Mouse (Mus musculus): ENCODE results near the gene Adgrg7. TPM values are rescaled to one million over a fixed set of nuclear protein-coding genes. Genes with fewer than 3 reads are reported as not detected.

Gene Adgrg7
- polyA plus RNA-seq, 1 experiment from 2014 or later = not detected

GRCm38 (mm10) chr16:56785943-56786342, 9.7 kb downstream of the Adgrg7 start:
- H3K4me3 ChIP-seq (replicated peaks) = no peak overlapping the region

GRCm38 (mm10) chr16:56771163-56772105, 24.2 kb downstream of the Adgrg7 start:
- H3K9me3 ChIP-seq (replicated peaks) = no peaks in the 10 kb centered on the region
- 27% methylated on average over 10 of the region's 10 CpGs for WGBS (ENCODE audit: insufficient replicate concordance)
- no peaks in the 10 kb centered on the region for H3K36me3 ChIP-seq (replicated peaks)
- H3K27ac ChIP-seq (replicated peaks) = no peak overlapping the region
- ATAC-seq (ENCODE audit: insufficient read depth) = no peak
- no peaks in the 10 kb centered on the region for H3K4me1 ChIP-seq (replicated peaks)
- no peak overlapping the region for H3K4me3 ChIP-seq (replicated peaks)
- H3K9ac ChIP-seq = no peak overlapping the region
- H3K4me2 ChIP-seq = no peak overlapping the region
- no peaks in the 10 kb centered on the region for H3K27me3 ChIP-seq

More at GRCm38 (mm10) chr16:56785943-56786342, 9.7 kb downstream of the Adgrg7 start:
- Histone ChIP-seq H3K9ac (no peak overlapping the region), H3K36me3 (replicated peaks) (no peaks in the 10 kb centered on the region), H3K27ac (replicated peaks) (no peak overlapping the region), H3K4me1 (replicated peaks) (no peaks in the 10 kb centered on the region), H3K27me3 (no peaks in the 10 kb centered on the region), H3K4me2 (no peak overlapping the region), H3K9me3 (replicated peaks) (no peaks in the 10 kb centered on the region)
- no peak for ATAC-seq (ENCODE audit: insufficient read depth)
- 56% methylated on average over 2 of the region's 2 CpGs for WGBS (ENCODE audit: insufficient replicate concordance)

GRCm38 (mm10) chr16:56729060-56729459, 66.6 kb downstream of the Adgrg7 start:
- WGBS (ENCODE audit: insufficient replicate concordance) = 22% methylated on average over 1 of the region's 1 CpGs
- H3K36me3 ChIP-seq (replicated peaks) = no peaks in the 10 kb centered on the region

GRCm38 (mm10) chr16:56724927-56725326, 70.7 kb downstream of the Adgrg7 start:
- Histone ChIP-seq H3K27ac (replicated peaks) (no peak overlapping the region), H3K4me2 (no peak overlapping the region), H3K9me3 (replicated peaks) (no peaks in the 10 kb centered on the region), H3K36me3 (replicated peaks) (no peaks in the 10 kb centered on the region), H3K4me1 (replicated peaks) (peaks cover 20% of the 10 kb centered on the region), H3K9ac (no peak overlapping the region), H3K4me3 (replicated peaks) (no peak overlapping the region), H3K27me3 (no peaks in the 10 kb centered on the region)
- WGBS (ENCODE audit: insufficient replicate concordance) = 76% methylated on average over 10 of the region's 10 CpGs
- no peak for ATAC-seq (ENCODE audit: insufficient read depth)

More at GRCm38 (mm10) chr16:56729060-56729459, 66.6 kb downstream of the Adgrg7 start:
- Histone ChIP-seq H3K27me3 (no peaks in the 10 kb centered on the region), H3K9ac (no peak overlapping the region), H3K4me3 (replicated peaks) (no peak overlapping the region), H3K9me3 (replicated peaks) (no peaks in the 10 kb centered on the region), H3K4me2 (no peak overlapping the region), H3K27ac (replicated peaks) (no peak overlapping the region), H3K4me1 (replicated peaks) (no peaks in the 10 kb centered on the region)
- no peak for ATAC-seq (ENCODE audit: insufficient read depth)

GRCm38 (mm10) chr16:56722357-56722756, 73.3 kb downstream of the Adgrg7 start:
- Histone ChIP-seq H3K9me3 (replicated peaks) (no peaks in the 10 kb centered on the region), H3K27me3 (no peaks in the 10 kb centered on the region), H3K9ac (no peak overlapping the region), H3K4me1 (replicated peaks) (peaks cover 39% of the 10 kb centered on the region), H3K4me3 (replicated peaks) (no peak overlapping the region), H3K27ac (replicated peaks) (no peak overlapping the region), H3K4me2 (no peak overlapping the region), H3K36me3 (replicated peaks) (no peaks in the 10 kb centered on the region)
- ATAC-seq (ENCODE audit: insufficient read depth) = no peak
- 42% methylated on average over 4 of the region's 4 CpGs for WGBS (ENCODE audit: insufficient replicate concordance)

GRCm38 (mm10) chr16:56719031-56719430, 76.6 kb downstream of the Adgrg7 start:
- Histone ChIP-seq H3K4me3 (replicated peaks) (peak overlapping the region; percentile 15; the same call in 1 of the 2 replicates), H3K9me3 (replicated peaks) (no peaks in the 10 kb centered on the region), H3K36me3 (replicated peaks) (no peaks in the 10 kb centered on the region), H3K9ac (no peak overlapping the region), H3K4me2 (peak overlapping the region; percentile 85), H3K4me1 (replicated peaks) (peaks cover 56% of the 10 kb centered on the region), H3K27me3 (no peaks in the 10 kb centered on the region), H3K27ac (replicated peaks) (peak overlapping the region; percentile 97)
- peak; percentile 50 for ATAC-seq (ENCODE audit: insufficient read depth)

- H3K4me1 ChIP-seq (replicated peaks) = peaks cover 56% of the 10 kb centered on the region
These were observed 78.1 kb downstream of the Adgrg7 start, which contains the start of gene Tfg for GRCm38 (mm10) chr16:56717224-56718200. Gene Tfg, minus strand, starts transcription at chr16:56717450.

GRCm38 (mm10) chr16:56716557-56717179, 79.0 kb downstream of the Adgrg7 start:
- Histone ChIP-seq H3K27ac (replicated peaks) (peak overlapping the region; percentile 97), H3K9me3 (replicated peaks) (no peaks in the 10 kb centered on the region), H3K27me3 (no peaks in the 10 kb centered on the region), H3K4me2 (peak overlapping the region; percentile 85), H3K36me3 (replicated peaks) (peaks cover 14% of the 10 kb centered on the region), H3K9ac (peak overlapping the region; percentile 84), H3K4me1 (replicated peaks) (peaks cover 51% of the 10 kb centered on the region), H3K4me3 (replicated peaks) (peak overlapping the region; percentile 89)
- ATAC-seq (ENCODE audit: insufficient read depth) = peak; percentile 47
- under 1% methylated on average over 36 of the region's 38 CpGs for WGBS (ENCODE audit: insufficient replicate concordance)

More at GRCm38 (mm10) chr16:56717224-56718200, 78.1 kb downstream of the Adgrg7 start, which contains the start of gene Tfg:
- peak within 1 kb of the TSS; percentile 97 for H3K27ac ChIP-seq (replicated peaks)
- H3K27me3 ChIP-seq = no peaks in the 10 kb centered on the region
- no peaks in the 10 kb centered on the region for H3K9me3 ChIP-seq (replicated peaks)
- peak within 1 kb of the TSS; percentile 85 for H3K4me2 ChIP-seq
- H3K4me3 ChIP-seq (replicated peaks) = peak within 1 kb of the TSS; percentile 89
- ATAC-seq (ENCODE audit: insufficient read depth) = peak; percentile 90
- H3K9ac ChIP-seq = peak within 1 kb of the TSS; percentile 84
- under 1% methylated on average over 62 of the region's 62 CpGs for WGBS (ENCODE audit: insufficient replicate concordance)
- H3K36me3 ChIP-seq (replicated peaks) = peaks cover 6% of the 10 kb centered on the region

GRCm38 (mm10) chr16:56715608-56716007, 80.0 kb downstream of the Adgrg7 start:
- Histone ChIP-seq H3K9me3 (replicated peaks) (no peaks in the 10 kb centered on the region), H3K27me3 (no peaks in the 10 kb centered on the region), H3K9ac (peak overlapping the region; percentile 84), H3K4me2 (peak overlapping the region; percentile 85), H3K4me3 (replicated peaks) (peak overlapping the region; percentile 89), H3K27ac (replicated peaks) (peak overlapping the region; percentile 97; the same call in 1 of the 2 replicates), H3K36me3 (replicated peaks) (peaks cover 24% of the 10 kb centered on the region), H3K4me1 (replicated peaks) (peaks cover 42% of the 10 kb centered on the region)
- 13% methylated on average over 3 of the region's 3 CpGs for WGBS (ENCODE audit: insufficient replicate concordance)
- no peak for ATAC-seq (ENCODE audit: insufficient read depth)

- H3K4me3 ChIP-seq (replicated peaks) = no peak overlapping the region
- no peak overlapping the region for H3K27ac ChIP-seq (replicated peaks)
- no peaks in the 10 kb centered on the region for H3K9me3 ChIP-seq (replicated peaks)
- H3K36me3 ChIP-seq (replicated peaks) = peaks cover 64% of the 10 kb centered on the region
- 78% methylated on average over 3 of the region's 3 CpGs for WGBS (ENCODE audit: insufficient replicate concordance)
- H3K9ac ChIP-seq = no peak overlapping the region
- ATAC-seq (ENCODE audit: insufficient read depth) = no peak
- H3K27me3 ChIP-seq = no peaks in the 10 kb centered on the region
- H3K4me2 ChIP-seq = no peak overlapping the region
- H3K4me1 ChIP-seq (replicated peaks) = peaks cover 5% of the 10 kb centered on the region; the same call in 1 of the 2 replicates
These were observed 85.6 kb downstream of the Adgrg7 start for GRCm38 (mm10) chr16:56710071-56710470.
